Mouse (Mus musculus) embryonic stem cell, embryonic (primary cell): ENCODE measurements around the gene Cd5.

ENCODE experiments used
- CTCF ChIA-PET, 4 experiments: fragments of 300-600 bp in 2 of 4; fragments of 350-600 bp in 2 of 4; sonication (Branson Sonifier 250); formaldehyde crosslinking; loops; one replicate each; lab custom pipeline; 2022; ENCODE audit warnings: inconsistent platforms in 2 of 4; lab: Charles Lee
- POLR2A ChIA-PET, 4 experiments: fragments of 300-600 bp in 2 of 4; fragments of 350-600 bp in 2 of 4; sonication (Branson Sonifier 250); formaldehyde crosslinking; loops; one replicate each; lab custom pipeline; 2022; ENCODE audit warnings: antibody characterized with exemption in 4 of 4, inconsistent platforms in 1 of 4; lab: Charles Lee

Cd5 gene

GRCm38 (mm10) chr19:10761794-10762415, 23.1 kb upstream of the Cd5 start:
- ChIA-PET POLR2A (interaction anchor here in 1 of 4 experiments (1.2 kb wide), 1 partner anchor 133 kb away, joined by 3 read pairs; the partner anchor contains the start of gene Prpf19), CTCF (no interaction called here)

- CTCF ChIA-PET: no interaction called here
Measured at GRCm38 (mm10) chr19:10759983-10760831, 21.4 kb upstream of the Cd5 start.

GRCm38 (mm10) chr19:10759525-10759924, 20.7 kb upstream of the Cd5 start:
- CTCF ChIA-PET: no interaction called here
- POLR2A ChIA-PET: no interaction called here

More at GRCm38 (mm10) chr19:10759983-10760831, 21.4 kb upstream of the Cd5 start:
- POLR2A ChIA-PET: interaction anchor here in 1 of 4 experiments (0.6 kb wide), 1 partner anchor 151 kb away, joined by 4 read pairs; no protein-coding TSS in a partner anchor

GRCm38 (mm10) chr19:10758708-10759107, 19.9 kb upstream of the Cd5 start:
- ChIA-PET CTCF (no interaction called here), POLR2A (interaction anchor here in 1 of 4 experiments (1.1 to 1.3 kb wide), 3 partner anchors 10 to 38 kb away, joined by 3 to 4 read pairs (median 3); no protein-coding TSS in a partner anchor)

- POLR2A ChIA-PET: no interaction called here
Measured at GRCm38 (mm10) chr19:10757526-10757925, 18.7 kb upstream of the Cd5 start.

GRCm38 (mm10) chr19:10757125-10757524, 18.3 kb upstream of the Cd5 start:
- CTCF ChIA-PET: no interaction called here
- POLR2A ChIA-PET: no interaction called here

More at GRCm38 (mm10) chr19:10757526-10757925, 18.7 kb upstream of the Cd5 start:
- CTCF ChIA-PET: no interaction called here

- CTCF ChIA-PET: interaction anchor here in 1 of 4 experiments (0.6 kb wide), 1 partner anchor 103 kb away, joined by 5 read pairs; no protein-coding TSS in a partner anchor
- POLR2A ChIA-PET: interaction anchor here in 1 of 4 experiments (0.8 kb wide), 1 partner anchor 847 kb away, joined by 6 read pairs; no protein-coding TSS in a partner anchor
Measured at GRCm38 (mm10) chr19:10752646-10753045, 13.8 kb upstream of the Cd5 start.

- POLR2A ChIA-PET: interaction anchor here in 1 of 4 experiments (0.8 kb wide), 1 partner anchor 846 kb away, joined by 6 read pairs; no protein-coding TSS in a partner anchor
- CTCF ChIA-PET: interaction anchor here in 1 of 4 experiments (0.5 kb wide), 1 partner anchor 52 kb away, joined by 5 read pairs; no protein-coding TSS in a partner anchor
Measured at GRCm38 (mm10) chr19:10752106-10752505, 13.3 kb upstream of the Cd5 start.

GRCm38 (mm10) chr19:10751607-10752006, 12.8 kb upstream of the Cd5 start:
- POLR2A ChIA-PET: interaction anchor here in 1 of 4 experiments (0.8 kb wide), 1 partner anchor 846 kb away, joined by 6 read pairs; no protein-coding TSS in a partner anchor
- CTCF ChIA-PET: interaction anchor here in 3 of 4 experiments (0.5 to 1.0 kb wide), 3 partner anchors 32 to 224 kb away, joined by 3 to 29 read pairs (median 5); no protein-coding TSS in a partner anchor

GRCm38 (mm10) chr19:10750161-10750560, 11.4 kb upstream of the Cd5 start:
- ChIA-PET CTCF (no interaction called here), POLR2A (no interaction called here)

GRCm38 (mm10) chr19:10749295-10749694, 10.5 kb upstream of the Cd5 start:
- ChIA-PET POLR2A (interaction anchor here in 1 of 4 experiments (0.9 to 1.1 kb wide), 2 partner anchors 9 to 59 kb away, joined by 4 read pairs; no protein-coding TSS in a partner anchor), CTCF (interaction anchor here in 1 of 4 experiments (0.9 kb wide), 1 partner anchor 39 kb away, joined by 3 read pairs; no protein-coding TSS in a partner anchor)

- ChIA-PET CTCF (interaction anchor here in 3 of 4 experiments (0.5 to 0.9 kb wide), 3 partner anchors 38 to 158 kb away, joined by 3 to 6 read pairs (median 3); no protein-coding TSS in a partner anchor), POLR2A (interaction anchor here in 1 of 4 experiments (0.5 to 1.1 kb wide), 3 partner anchors 10 to 288 kb away, joined by 3 to 4 read pairs (median 4); no protein-coding TSS in a partner anchor)
Measured at GRCm38 (mm10) chr19:10748401-10749102, 9.8 kb upstream of the Cd5 start.

GRCm38 (mm10) chr19:10747718-10748117, 8.9 kb upstream of the Cd5 start:
- ChIA-PET POLR2A (no interaction called here), CTCF (interaction anchor here in 1 of 4 experiments (0.5 kb wide), 1 partner anchor 190 kb away, joined by 3 read pairs; no protein-coding TSS in a partner anchor)

- ChIA-PET CTCF (interaction anchor here in 1 of 4 experiments (0.5 kb wide), 1 partner anchor 191 kb away, joined by 3 read pairs; no protein-coding TSS in a partner anchor), POLR2A (no interaction called here)
Measured at GRCm38 (mm10) chr19:10747182-10747581, 8.4 kb upstream of the Cd5 start.

- POLR2A ChIA-PET: no interaction called here
- CTCF ChIA-PET: interaction anchor here in 1 of 4 experiments (0.5 kb wide), 1 partner anchor 516 kb away, joined by 6 read pairs; no protein-coding TSS in a partner anchor
Measured at GRCm38 (mm10) chr19:10742565-10742964, 3.8 kb upstream of the Cd5 start.

- CTCF ChIA-PET: interaction anchor here in 1 of 4 experiments (0.5 kb wide), 1 partner anchor 516 kb away, joined by 6 read pairs; no protein-coding TSS in a partner anchor
- POLR2A ChIA-PET: no interaction called here
Measured at GRCm38 (mm10) chr19:10742145-10742544, 3.3 kb upstream of the Cd5 start.

- ChIA-PET CTCF (interaction anchor here in 3 of 4 experiments (0.7 to 1.3 kb wide), 3 partner anchors 25 to 364 kb away, joined by 3 to 5 read pairs (median 4); no protein-coding TSS in a partner anchor), POLR2A (interaction anchor here in 2 of 4 experiments (1.0 to 1.2 kb wide), 2 partner anchors 16 to 30 kb away, joined by 3 read pairs; no protein-coding TSS in a partner anchor)
Measured at GRCm38 (mm10) chr19:10740641-10741440, 2.0 kb upstream of the Cd5 start.
